12 mouse cellular contexts compared by ENCODE assay signal in the genomic region with DNA sequence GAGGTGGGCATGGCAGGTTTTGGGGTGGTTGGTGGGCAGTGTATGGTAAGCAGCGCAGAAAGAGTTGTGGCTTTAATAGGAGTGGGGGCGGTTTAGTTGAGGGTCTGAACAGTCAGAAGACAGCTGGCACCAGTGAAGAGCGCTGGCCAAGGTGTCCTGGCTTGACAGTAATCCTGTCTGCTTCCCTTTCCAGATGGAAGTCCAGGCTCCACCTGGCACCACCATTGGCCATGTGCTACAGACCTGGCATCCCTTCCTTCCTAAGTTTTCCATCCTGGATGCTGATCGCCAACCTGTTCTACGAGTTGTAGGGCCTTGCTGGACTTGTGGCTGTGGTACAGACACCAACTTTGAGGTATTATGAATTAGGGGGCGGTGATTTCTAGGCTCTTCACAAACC. TPM values are rescaled to one million over a fixed set of nuclear protein-coding genes. Genes with fewer than 3 reads are reported as not detected.
A peak's percentile ranks its signal among the peaks of the same experiment; 100 is the strongest.
DNase-seq lines count a peak whose midpoint lies in the region; ATAC-seq and TF ChIP-seq lines count a peak whose summit lies in the region.
"Had no signal": no experiment of that assay in that cellular context is flagged by ENCODE, and none has a peak within 500 bp of the region (broad histone marks: within the 10 kb centered on the region; RNA-seq: fewer than 3 reads in every experiment).

No protein-coding gene starts in this region.

- H3K36me3 ChIP-seq in G1E (replicated peaks): peaks cover 58% of the 10 kb centered on the region
- H3K36me3 ChIP-seq in forebrain, embryonic 15.5 days: peaks cover 35% of the 10 kb centered on the region
- peaks cover 22% of the 10 kb centered on the region for H3K36me3 ChIP-seq in liver, embryonic 16.5 days (ENCODE audit: control insufficient read depth, insufficient read depth)

- TF ChIP-seq CTCF in gastrocnemius, adult 2 months (IDR thresholded peaks at IDR 0.05): no peak
- TF ChIP-seq CTCF in G1E (IDR thresholded peaks at IDR 0.05; ENCODE audit: low read depth, low read length): no peak

- no peaks in the 10 kb centered on the region for H3K9me3 ChIP-seq in G1E (replicated peaks)
- H3K9me3 ChIP-seq in forebrain, embryonic 15.5 days: no peaks in the 10 kb centered on the region
- no peaks in the 10 kb centered on the region for H3K9me3 ChIP-seq in liver, embryonic 16.5 days (replicated peaks; ENCODE audit: control insufficient read depth, low read length)

- H3K4me2 ChIP-seq in forebrain, embryonic 15.5 days (replicated peaks): peak overlapping the region; percentile 86
- H3K4me2 ChIP-seq in liver, embryonic 16.5 days (ENCODE audit: low read depth, low read length): peak overlapping the region; percentile 88

- ATAC-seq in G1E (ENCODE audit: extremely low read depth, insufficient number of reproducible peaks, low FRiP score, poor library complexity, severe bottlenecking): no peak
- no peak for ATAC-seq in forebrain, embryonic 15.5 days (replicated peaks)
- ATAC-seq in liver, embryonic 16.5 days (ENCODE audit: low read depth): no peak

- peak overlapping the region; percentile 97; the same call in 1 of the 2 replicates for H3K4me3 ChIP-seq in gastrocnemius, adult 2 months
- peak overlapping the region; percentile 78; the same call in 1 of the 2 replicates for H3K4me3 ChIP-seq in G1E (ENCODE audit: low read depth, low read length)
- H3K4me3 ChIP-seq in forebrain, embryonic 15.5 days: peak overlapping the region; percentile 58
- no peak overlapping the region for H3K4me3 ChIP-seq in liver, embryonic 16.5 days (ENCODE audit: low read depth, low read length)

- H3K9ac ChIP-seq in forebrain, embryonic 15.5 days (replicated peaks): no peak overlapping the region; the same call in 1 of the 2 replicates
- no peak overlapping the region for H3K9ac ChIP-seq in liver, embryonic 16.5 days (ENCODE audit: low read depth, low read length)

- no peak for DNase-seq in gastrocnemius, adult 2 months
- no peak for DNase-seq in gastrocnemius, postnatal 25 days
- no peak for DNase-seq in G1E (ENCODE audit: low spot score)
- no peak for DNase-seq in testis, postnatal 10 days (ENCODE audit: low spot score)
- no peak for DNase-seq in right cerebral cortex, postnatal 4 days
- no peak for DNase-seq in urinary bladder, postnatal 10 days (ENCODE audit: low spot score)
- DNase-seq: B cell, adult 2 months; gastrocnemius, postnatal 36 days; right cerebral cortex, postnatal 14 days had no signal

- WGBS in forebrain, embryonic 15.5 days: 97% methylated on average over 6 of the region's 6 CpGs
- 89% methylated on average over 6 of the region's 6 CpGs for WGBS in liver, embryonic 16.5 days (ENCODE audit: insufficient replicate concordance)

- H3K27me3 ChIP-seq in G1E (ENCODE audit: insufficient read depth, low read length): no peaks in the 10 kb centered on the region
- H3K27me3 ChIP-seq in forebrain, embryonic 15.5 days: no peaks in the 10 kb centered on the region
- H3K27me3 ChIP-seq in liver, embryonic 16.5 days (ENCODE audit: control insufficient read depth, insufficient read depth, low read depth, low read length): no peaks in the 10 kb centered on the region

- 0 out of 2 replicates have a peak overlapping the region, but pooled peaks have one; percentile 91 for H3K27ac ChIP-seq in gastrocnemius, adult 2 months
- H3K27ac ChIP-seq in forebrain, embryonic 15.5 days (replicated peaks): no peak overlapping the region
- H3K27ac ChIP-seq in liver, embryonic 16.5 days (ENCODE audit: low read length): peak overlapping the region; percentile 6; the same call in 1 of the 2 replicates

- intact Hi-C loops in gastrocnemius, adult 2 months (cut with DNase I): no loop called here

- peaks cover 72% of the 10 kb centered on the region for H3K4me1 ChIP-seq in G1E (ENCODE audit: insufficient read depth, low read depth, low read length)
- H3K4me1 ChIP-seq in forebrain, embryonic 15.5 days: peaks cover 31% of the 10 kb centered on the region
- H3K4me1 ChIP-seq in liver, embryonic 16.5 days (ENCODE audit: control insufficient read depth, low read depth, low read length): peaks cover 67% of the 10 kb centered on the region

RNA-seq across cellular contexts. Expression of a gene that starts 1.8 kb away (rescaled TPM):
- total RNA-seq in gastrocnemius, adult 2 months (2021): 10 to 100 TPM in 1 of 2 experiments, 1 to 10 TPM in 1; 9.6 to 13.0 TPM
- 10 to 100 TPM; 10.8 to 13.7 TPM for total RNA-seq in gastrocnemius, postnatal 25 days (2021)
- total RNA-seq in G1E (2014; fragmentation: Nextera tagmentation) (26.2 and 32.3 TPM in 2 replicates), G1E (2017) (9.3 and 12.1 TPM in 2 replicates)
- polyA plus RNA-seq in G1E (2012): 54.2 and 61.1 TPM in 2 replicates
- 51.0 and 51.2 TPM in 2 replicates for polyA plus RNA-seq in forebrain, embryonic 15.5 days (2015; fragmentation: Nextera tagmentation; extraction: Ambion mirVana)
- 22.0 and 27.8 TPM in 2 replicates for polyA plus RNA-seq in liver, embryonic 16.5 days (2015; fragmentation: Nextera tagmentation; extraction: Ambion mirVana)

RNA-seq across cellular contexts. Expression of a gene that starts 9.7 kb away (rescaled TPM):
- 100 to 1,000 TPM; 144 to 165 TPM for total RNA-seq in gastrocnemius, adult 2 months (2021)
- total RNA-seq in gastrocnemius, postnatal 25 days (2021): 100 to 1,000 TPM; 126 to 144 TPM
- 116 and 202 TPM in 2 replicates for total RNA-seq in G1E (2014; fragmentation: Nextera tagmentation)
- 409 and 434 TPM in 2 replicates for total RNA-seq in G1E (2017)
- 513 and 777 TPM in 2 replicates for polyA plus RNA-seq in G1E (2012)
- 333 and 335 TPM in 2 replicates for polyA plus RNA-seq in forebrain, embryonic 15.5 days (2015; fragmentation: Nextera tagmentation; extraction: Ambion mirVana)
- 404 and 413 TPM in 2 replicates for polyA plus RNA-seq in liver, embryonic 16.5 days (2015; fragmentation: Nextera tagmentation; extraction: Ambion mirVana)

RNA-seq across cellular contexts. Expression of a gene that starts 10.4 kb away (rescaled TPM):
- 1 to 10 TPM; 2.3 to 2.7 TPM for total RNA-seq in gastrocnemius, adult 2 months (2021)
- total RNA-seq in gastrocnemius, postnatal 25 days (2021): 1 to 10 TPM; 3.1 to 3.9 TPM
- total RNA-seq in G1E (2014; fragmentation: Nextera tagmentation) (3.0 and 6.8 TPM in 2 replicates), G1E (2017) (0.93 and 1.5 TPM in 2 replicates)
- polyA plus RNA-seq in G1E (2012): 3.1 and 3.5 TPM in 2 replicates
- 20.9 and 21.3 TPM in 2 replicates for polyA plus RNA-seq in forebrain, embryonic 15.5 days (2015; fragmentation: Nextera tagmentation; extraction: Ambion mirVana)
- polyA plus RNA-seq in liver, embryonic 16.5 days (2015; fragmentation: Nextera tagmentation; extraction: Ambion mirVana): 0.66 and 0.83 TPM in 2 replicates

RNA-seq across cellular contexts. Expression of a gene that starts 10.5 kb away (rescaled TPM):
- total RNA-seq in gastrocnemius, adult 2 months (2021): under 1 TPM in 1 of 2 experiments, not detected in 1; 0.11 TPM
- under 1 TPM in 1 of 2 experiments, not detected in 1; 0.11 TPM for total RNA-seq in gastrocnemius, postnatal 25 days (2021)
- total RNA-seq in G1E (2014; fragmentation: Nextera tagmentation): 4.3 and 9.0 TPM in 2 replicates
- total RNA-seq in G1E (2017): 0.82 and 1.5 TPM in 2 replicates
- polyA plus RNA-seq in G1E (2012): 0.47 and 0.95 TPM in 2 replicates
- polyA plus RNA-seq in forebrain, embryonic 15.5 days (2015; fragmentation: Nextera tagmentation; extraction: Ambion mirVana): 0.27 and 0.36 TPM in 2 replicates
- polyA plus RNA-seq in liver, embryonic 16.5 days (2015; fragmentation: Nextera tagmentation; extraction: Ambion mirVana): 0.74 and 0.96 TPM in 2 replicates
- total RNA-seq: gastrocnemius, postnatal 36 days had no signal

RNA-seq across cellular contexts. Expression of a gene that starts 26.0 kb away (rescaled TPM):
- not detected for total RNA-seq in gastrocnemius, adult 2 months (2021)
- not detected for total RNA-seq in gastrocnemius, postnatal 25 days (2021)
- total RNA-seq in G1E (2014; fragmentation: Nextera tagmentation) (not detected in 2 replicates), G1E (2017) (0.11 TPM in 1 of 2 replicates, not detected in the other)
- not detected in 2 replicates for polyA plus RNA-seq in G1E (2012)
- 0.33 and 0.36 TPM in 2 replicates for polyA plus RNA-seq in forebrain, embryonic 15.5 days (2015; fragmentation: Nextera tagmentation; extraction: Ambion mirVana)
- polyA plus RNA-seq in liver, embryonic 16.5 days (2015; fragmentation: Nextera tagmentation; extraction: Ambion mirVana): not detected in 2 replicates
- total RNA-seq: gastrocnemius, postnatal 36 days; left cerebral cortex, adult 18-20 months had no signal
